8 mouse cellular contexts compared by ENCODE assay signal in genomic region chr6:91686597-91686996, GRCm38 (mm10). TPM values are rescaled to one million over a fixed set of nuclear protein-coding genes. Genes with fewer than 3 reads are reported as not detected.
DNase-seq lines count a peak whose midpoint lies in the region; ATAC-seq and TF ChIP-seq lines count a peak whose summit lies in the region.

No protein-coding gene starts in this region.

- no peak for DNase-seq in gastrocnemius, adult 2 months
- DNase-seq in gastrocnemius, postnatal 36 days = no peak
- DNase-seq in liver = peak; percentile 23
- no peak for DNase-seq in embryo, embryonic 9.5 days (ENCODE audit: extremely low spot score)
- no peak for DNase-seq in frontal cortex, postnatal 36 days (ENCODE audit: low spot score in 2 of 2)

- H3K4me2 ChIP-seq in embryonic facial prominence, embryonic 12.5 days (replicated peaks) = peak overlapping the region; percentile 90
- peak overlapping the region; percentile 87 for H3K4me2 ChIP-seq in hindbrain, embryonic 12.5 days (replicated peaks)
- peak overlapping the region; percentile 86 for H3K4me2 ChIP-seq in neural tube, embryonic 15.5 days

- H3K9ac ChIP-seq in embryonic facial prominence, embryonic 12.5 days = no peak overlapping the region
- H3K9ac ChIP-seq in hindbrain, embryonic 12.5 days = no peak overlapping the region
- H3K9ac ChIP-seq in neural tube, embryonic 15.5 days (replicated peaks) = no peak overlapping the region

- peaks cover 11% of the 10 kb centered on the region; the same call in 1 of the 2 replicates for H3K36me3 ChIP-seq in embryonic facial prominence, embryonic 12.5 days
- H3K36me3 ChIP-seq in hindbrain, embryonic 12.5 days = peaks cover 6% of the 10 kb centered on the region; the same call in 1 of the 2 replicates
- no peaks in the 10 kb centered on the region for H3K36me3 ChIP-seq in neural tube, embryonic 15.5 days

- H3K27ac ChIP-seq in gastrocnemius, adult 2 months = peak overlapping the region; percentile 99
- H3K27ac ChIP-seq in embryonic facial prominence, embryonic 12.5 days = no peak overlapping the region
- H3K27ac ChIP-seq in hindbrain, embryonic 12.5 days = no peak overlapping the region
- no peak overlapping the region for H3K27ac ChIP-seq in neural tube, embryonic 15.5 days (replicated peaks)

- H3K4me1 ChIP-seq in embryonic facial prominence, embryonic 12.5 days = peaks cover 47% of the 10 kb centered on the region
- H3K4me1 ChIP-seq in hindbrain, embryonic 12.5 days = peaks cover 54% of the 10 kb centered on the region
- peaks cover 70% of the 10 kb centered on the region for H3K4me1 ChIP-seq in neural tube, embryonic 15.5 days

- TF ChIP-seq CTCF in gastrocnemius, adult 2 months (IDR thresholded peaks at IDR 0.05) = no peak

- ATAC-seq in embryonic facial prominence, embryonic 12.5 days (ENCODE audit: insufficient number of reproducible peaks, insufficient read depth, low FRiP score, low TSS enrichment) = no peak
- no peak for ATAC-seq in hindbrain, embryonic 12.5 days (ENCODE audit: low FRiP score)
- ATAC-seq in neural tube, embryonic 15.5 days (ENCODE audit: low FRiP score) = no peak

- no peaks in the 10 kb centered on the region for H3K9me3 ChIP-seq in embryonic facial prominence, embryonic 12.5 days
- no peaks in the 10 kb centered on the region for H3K9me3 ChIP-seq in hindbrain, embryonic 12.5 days (replicated peaks)
- H3K9me3 ChIP-seq in neural tube, embryonic 15.5 days (replicated peaks) = no peaks in the 10 kb centered on the region

- no peaks in the 10 kb centered on the region for H3K27me3 ChIP-seq in embryonic facial prominence, embryonic 12.5 days
- H3K27me3 ChIP-seq in hindbrain, embryonic 12.5 days = no peaks in the 10 kb centered on the region
- H3K27me3 ChIP-seq in neural tube, embryonic 15.5 days (replicated peaks) = no peaks in the 10 kb centered on the region

- intact Hi-C loops in gastrocnemius, adult 2 months (cut with DNase I) = no loop called here
- intact Hi-C loops in gastrocnemius, postnatal 36 days (cut with DNase I) = no loop called here

- 34% methylated on average over 4 of the region's 4 CpGs for WGBS in embryonic facial prominence, embryonic 12.5 days
- 51% methylated on average over 4 of the region's 4 CpGs for WGBS in hindbrain, embryonic 12.5 days
- 60% methylated on average over 4 of the region's 4 CpGs for WGBS in neural tube, embryonic 15.5 days

- peak overlapping the region; percentile 99 for H3K4me3 ChIP-seq in gastrocnemius, adult 2 months
- H3K4me3 ChIP-seq in embryonic facial prominence, embryonic 12.5 days = 0 out of 2 replicates have a peak overlapping the region, but pooled peaks have one; percentile 91
- 0 out of 2 replicates have a peak overlapping the region, but pooled peaks have one; percentile 4 for H3K4me3 ChIP-seq in hindbrain, embryonic 12.5 days
- H3K4me3 ChIP-seq in neural tube, embryonic 15.5 days (replicated peaks) = peak overlapping the region; percentile 63

RNA-seq across cellular contexts. Expression of gene Slc6a6, which starts 2.7 kb away (rescaled TPM):
- total RNA-seq in gastrocnemius, adult 2 months (2021) = 10 to 100 TPM; 67.0 to 91.9 TPM
- total RNA-seq in gastrocnemius, postnatal 36 days (2021) = 10 to 100 TPM; 66.3 to 70.0 TPM
- polyA plus RNA-seq in embryonic facial prominence, embryonic 12.5 days (2016; fragmentation: Nextera tagmentation; extraction: Ambion mirVana) = 56.2 and 67.5 TPM in 2 replicates
- 70.2 and 78.0 TPM in 2 replicates for polyA plus RNA-seq in hindbrain, embryonic 12.5 days (2016; fragmentation: Nextera tagmentation; extraction: Ambion mirVana)
- 89.5 and 102 TPM in 2 replicates for polyA plus RNA-seq in neural tube, embryonic 15.5 days (2015; fragmentation: Nextera tagmentation; extraction: Ambion mirVana)

Comparison
In these comparisons a context has a peak if more than half of its experiments do, and no peak if none do; other contexts are left out.
1. H3K4me3 ChIP-seq: peak in every context shown above with its lines; median percentile 99 in gastrocnemius, adult 2 months; 91 in embryonic facial prominence, embryonic 12.5 days; 63 in neural tube, embryonic 15.5 days; 4 in hindbrain, embryonic 12.5 days.